Mouse (Mus musculus) G1E (cell line): ENCODE measurements at regions not wholly inside any gene's neighbourhood (a gene's known extent, or its start where the extent isn't known, plus 50 kb on each side); places are given as distances from the start of the nearest gene placed in this dataset.

ENCODE experiments used
- CTCF ChIP-seq: IDR thresholded peaks from 2 replicates; pipeline ENCODE4 v1.5.1; 2012; ENCODE audit warnings: low read depth, low read length, inconsistent platforms, mixed read lengths
- GATA1 ChIP-seq: IDR thresholded peaks from 2 replicates; pipeline ENCODE4 v1.6.1; 2012; ENCODE audit warnings: borderline replicate concordance, low read length, inconsistent platforms, mixed read lengths
- GATA2 ChIP-seq: IDR thresholded peaks from 2 replicates; pipeline ENCODE4 v1.6.1; 2012; ENCODE audit warnings: low read depth, low read length, inconsistent platforms, borderline replicate concordance
- POLR2AphosphoS5 ChIP-seq: IDR thresholded peaks from 2 replicates; pipeline ENCODE4 v1.6.1; 2012; ENCODE audit warnings: low read depth, low read length, inconsistent platforms; ENCODE audit not compliant: insufficient replicate concordance
- TAL1 ChIP-seq: conservative IDR thresholded peaks from 2 replicates; pipeline ENCODE4 v1.6.1; 2012; ENCODE audit warnings: low read depth, low read length, inconsistent platforms, mixed read lengths

DNA sequence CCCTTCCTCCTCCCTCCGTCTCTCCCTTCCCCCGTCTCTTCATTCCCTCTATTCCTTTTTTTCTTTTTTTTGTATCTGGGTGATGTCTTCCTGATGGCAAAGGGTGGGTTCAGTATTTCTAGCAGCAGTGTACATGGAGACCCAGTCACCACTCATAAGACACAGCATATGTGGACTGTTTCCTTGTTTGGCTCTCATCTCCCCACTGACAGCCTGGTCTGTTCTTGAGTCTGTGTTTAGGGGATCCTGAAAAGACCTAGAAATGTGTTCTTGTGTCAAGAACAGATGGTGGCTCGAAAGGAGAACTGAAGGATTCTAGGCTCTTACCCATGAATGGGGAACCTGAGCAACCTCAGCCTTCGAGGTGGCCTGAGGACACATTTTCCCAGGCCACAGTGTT, 124.0 kb upstream of the Clnk start:
- TF ChIP-seq CTCF (no peak), GATA2 (no peak), GATA1 (no peak), TAL1 (no peak), POLR2AphosphoS5 (no peak)
